Mouse (Mus musculus): ENCODE results near the gene Foxk1. TPM values are rescaled to one million over a fixed set of nuclear protein-coding genes. Genes with fewer than 3 reads are reported as not detected.

Foxk1 gene
- total and polyA plus RNA-seq, 3 experiments, result 9.2 to 13.8 (median 13.2) TPM

DNA sequence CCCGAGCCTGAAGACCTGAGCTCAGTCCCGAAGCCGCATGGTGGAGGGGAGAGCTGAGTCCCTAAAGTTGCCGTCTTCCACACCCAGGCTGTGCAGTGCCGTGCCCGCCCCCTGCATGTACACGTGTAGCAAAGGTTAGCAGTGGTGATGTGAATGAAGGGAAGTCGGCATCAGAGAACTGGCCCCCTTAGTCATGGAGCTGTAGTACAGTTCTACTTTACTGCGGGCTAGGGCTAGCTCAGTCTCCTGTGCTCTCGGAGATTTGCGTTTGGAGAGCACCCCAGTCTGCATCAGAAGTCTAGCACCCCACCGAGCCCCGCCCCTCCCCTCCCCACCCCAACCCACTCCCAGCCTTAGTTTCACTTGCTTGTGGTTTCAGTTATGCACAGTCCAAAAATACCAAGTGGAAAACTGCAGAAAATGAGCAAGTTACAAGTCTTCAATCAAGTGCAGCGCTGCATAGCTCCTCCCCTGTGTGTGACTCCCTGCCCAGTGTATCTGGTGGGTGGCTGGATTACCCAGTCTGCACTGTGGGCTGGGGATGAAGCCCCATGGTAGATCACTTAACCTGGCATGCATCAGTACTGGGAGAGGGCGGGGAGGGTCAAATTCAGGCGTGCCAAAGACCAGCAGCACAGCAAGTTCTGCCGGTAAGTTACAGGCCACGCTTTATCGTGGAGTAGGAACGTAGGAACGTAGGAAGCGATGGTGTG is 40.2 kb downstream of the Foxk1 start:
- intact Hi-C loops (cut with DNase I), result loop anchor here (2.0 kb wide), 2 partner anchors 17 to 21 kb away; partner anchors contain the start of gene Ap5z1
- Histone ChIP-seq H3K9ac (ENCODE audit: low read depth, low read length) (no peak overlapping the region), H3K79me2 (replicated peaks; ENCODE audit: control insufficient read depth, insufficient read depth, low read length) (peaks cover 4% of the 10 kb centered on the region), H3K36me3 (ENCODE audit: control insufficient read depth, insufficient read depth, low read length) (no peaks in the 10 kb centered on the region; the same call in 1 of the 2 replicates), H3K27me3 (ENCODE audit: control insufficient read depth, insufficient read depth, low read length) (no peaks in the 10 kb centered on the region), H3K4me3 (peak overlapping the region; percentile 46; the same call in 1 of the 2 replicates), H3K4me1 (ENCODE audit: control insufficient read depth, insufficient read depth, low read length) (peaks cover 22% of the 10 kb centered on the region), H3K27ac (peak overlapping the region; percentile 92)
- TF ChIP-seq CTCF (IDR thresholded peaks at IDR 0.05) (no peak), EP300 (IDR thresholded peaks at IDR 0.05; ENCODE audit: insufficient read depth, low read depth, low read length) (no peak), POLR2A (IDR thresholded peaks at IDR 0.05; ENCODE audit: insufficient read depth, low read depth, low read length) (no peak)
- no peak for DNase-seq
- WGBS, result 63% methylated on average over 22 of the region's 22 CpGs

DNA sequence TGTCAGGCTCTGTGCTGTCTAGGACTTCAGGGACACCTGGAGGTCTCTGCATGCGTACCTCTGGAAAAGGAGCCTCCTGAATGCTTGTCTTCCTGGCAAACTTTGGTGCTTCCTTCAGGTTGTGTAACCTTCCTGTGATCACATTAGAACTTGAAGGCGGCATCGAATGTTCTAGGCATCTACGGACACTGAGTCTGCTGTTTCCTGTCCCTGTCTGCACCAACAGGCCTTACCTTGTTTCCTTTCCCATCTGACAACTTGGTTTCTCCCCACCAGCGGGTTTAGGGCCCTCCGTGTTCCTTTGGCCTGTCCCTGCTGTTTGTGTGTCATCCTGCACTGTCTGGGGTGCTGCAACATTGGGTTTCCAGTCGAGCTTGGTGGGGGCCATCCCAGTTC is 40.7 kb downstream of the Foxk1 start:
- Histone ChIP-seq H3K36me3 (ENCODE audit: control insufficient read depth, insufficient read depth, low read length) (no peaks in the 10 kb centered on the region; the same call in 1 of the 2 replicates), H3K27me3 (ENCODE audit: control insufficient read depth, insufficient read depth, low read length) (no peaks in the 10 kb centered on the region), H3K9ac (ENCODE audit: low read depth, low read length) (no peak overlapping the region), H3K27ac (no peak overlapping the region; the same call in none of the 2 replicates), H3K4me1 (ENCODE audit: control insufficient read depth, insufficient read depth, low read length) (peaks cover 22% of the 10 kb centered on the region), H3K79me2 (replicated peaks; ENCODE audit: control insufficient read depth, insufficient read depth, low read length) (peaks cover 4% of the 10 kb centered on the region), H3K4me3 (no peak overlapping the region)
- WGBS, result 71% methylated on average over 7 of the region's 7 CpGs
- intact Hi-C loops (cut with DNase I), result no loop called here
- TF ChIP-seq EP300 (IDR thresholded peaks at IDR 0.05; ENCODE audit: insufficient read depth, low read depth, low read length) (no peak), POLR2A (IDR thresholded peaks at IDR 0.05; ENCODE audit: insufficient read depth, low read depth, low read length) (no peak), CTCF (IDR thresholded peaks at IDR 0.05) (no peak)
- no peak for DNase-seq

DNA sequence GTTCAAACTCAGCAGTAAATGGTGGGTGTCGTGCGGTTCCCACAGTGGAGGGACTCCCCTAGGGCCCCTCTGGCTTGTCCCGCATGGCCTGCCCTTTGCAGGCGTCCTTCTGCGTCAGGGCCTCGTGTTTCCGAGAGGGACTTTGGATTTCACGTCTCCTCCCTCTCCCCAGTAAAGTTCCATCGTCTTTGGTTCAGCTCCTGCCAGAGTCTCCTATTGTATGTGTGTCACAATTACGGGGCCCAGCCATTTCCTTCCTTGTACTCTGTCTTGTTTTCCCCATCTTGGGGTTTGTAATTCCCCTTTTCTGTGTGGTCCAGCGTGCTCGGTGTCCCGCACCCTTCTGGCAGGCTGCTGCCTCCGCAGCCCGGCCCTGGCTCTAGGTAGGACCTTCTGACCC is 42.2 kb downstream of the Foxk1 start:
- Histone ChIP-seq H3K4me1 (ENCODE audit: control insufficient read depth, insufficient read depth, low read length) (peaks cover 25% of the 10 kb centered on the region), H3K9ac (ENCODE audit: low read depth, low read length) (no peak overlapping the region), H3K27ac (peak overlapping the region; percentile 40; the same call in 1 of the 2 replicates), H3K27me3 (ENCODE audit: control insufficient read depth, insufficient read depth, low read length) (no peaks in the 10 kb centered on the region), H3K36me3 (ENCODE audit: control insufficient read depth, insufficient read depth, low read length) (no peaks in the 10 kb centered on the region; the same call in 1 of the 2 replicates), H3K4me3 (no peak overlapping the region), H3K79me2 (replicated peaks; ENCODE audit: control insufficient read depth, insufficient read depth, low read length) (peaks cover 4% of the 10 kb centered on the region)
- intact Hi-C loops (cut with DNase I), result no loop called here
- 50% methylated on average over 15 of the region's 15 CpGs for WGBS
- TF ChIP-seq CTCF (IDR thresholded peaks at IDR 0.05) (no peak), EP300 (IDR thresholded peaks at IDR 0.05; ENCODE audit: insufficient read depth, low read depth, low read length) (no peak)
- peak in 1 of 2 experiments; percentile 30 for DNase-seq

DNA sequence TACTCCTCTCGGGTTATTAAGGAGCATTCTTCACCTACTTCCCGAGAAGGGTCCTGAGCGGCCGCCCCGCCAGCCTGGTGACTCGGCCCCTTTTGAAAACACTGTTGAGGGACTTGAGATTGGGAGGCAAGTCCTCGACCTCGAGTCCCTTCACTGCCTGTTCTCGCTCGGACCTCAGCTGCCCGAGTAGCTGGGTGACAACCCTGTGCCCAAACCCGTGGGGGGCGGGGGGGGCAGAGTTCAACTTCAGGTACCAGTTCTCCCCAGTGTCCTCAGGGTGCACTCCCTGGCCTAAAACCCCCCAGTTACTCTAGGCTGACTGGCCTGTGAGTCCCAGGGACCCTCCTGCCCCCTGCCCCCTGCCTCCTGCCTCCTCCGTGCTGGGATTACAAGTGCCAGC is 42.7 kb downstream of the Foxk1 start:
- Histone ChIP-seq H3K79me2 (replicated peaks; ENCODE audit: control insufficient read depth, insufficient read depth, low read length) (peaks cover 4% of the 10 kb centered on the region), H3K4me3 (no peak overlapping the region), H3K4me1 (ENCODE audit: control insufficient read depth, insufficient read depth, low read length) (peaks cover 25% of the 10 kb centered on the region), H3K9ac (ENCODE audit: low read depth, low read length) (no peak overlapping the region), H3K27me3 (ENCODE audit: control insufficient read depth, insufficient read depth, low read length) (no peaks in the 10 kb centered on the region), H3K27ac (no peak overlapping the region; the same call in 1 of the 2 replicates), H3K36me3 (ENCODE audit: control insufficient read depth, insufficient read depth, low read length) (no peaks in the 10 kb centered on the region; the same call in 1 of the 2 replicates)
- 67% methylated on average over 14 of the region's 14 CpGs for WGBS
- no peak for TF ChIP-seq POLR2A (IDR thresholded peaks at IDR 0.05; ENCODE audit: insufficient read depth, low read depth, low read length)
- TF ChIP-seq CTCF (IDR thresholded peaks at IDR 0.05), result no peak
- no peak for TF ChIP-seq EP300 (IDR thresholded peaks at IDR 0.05; ENCODE audit: insufficient read depth, low read depth, low read length)
- DNase-seq, result no peak
- intact Hi-C loops (cut with DNase I), result no loop called here

DNA sequence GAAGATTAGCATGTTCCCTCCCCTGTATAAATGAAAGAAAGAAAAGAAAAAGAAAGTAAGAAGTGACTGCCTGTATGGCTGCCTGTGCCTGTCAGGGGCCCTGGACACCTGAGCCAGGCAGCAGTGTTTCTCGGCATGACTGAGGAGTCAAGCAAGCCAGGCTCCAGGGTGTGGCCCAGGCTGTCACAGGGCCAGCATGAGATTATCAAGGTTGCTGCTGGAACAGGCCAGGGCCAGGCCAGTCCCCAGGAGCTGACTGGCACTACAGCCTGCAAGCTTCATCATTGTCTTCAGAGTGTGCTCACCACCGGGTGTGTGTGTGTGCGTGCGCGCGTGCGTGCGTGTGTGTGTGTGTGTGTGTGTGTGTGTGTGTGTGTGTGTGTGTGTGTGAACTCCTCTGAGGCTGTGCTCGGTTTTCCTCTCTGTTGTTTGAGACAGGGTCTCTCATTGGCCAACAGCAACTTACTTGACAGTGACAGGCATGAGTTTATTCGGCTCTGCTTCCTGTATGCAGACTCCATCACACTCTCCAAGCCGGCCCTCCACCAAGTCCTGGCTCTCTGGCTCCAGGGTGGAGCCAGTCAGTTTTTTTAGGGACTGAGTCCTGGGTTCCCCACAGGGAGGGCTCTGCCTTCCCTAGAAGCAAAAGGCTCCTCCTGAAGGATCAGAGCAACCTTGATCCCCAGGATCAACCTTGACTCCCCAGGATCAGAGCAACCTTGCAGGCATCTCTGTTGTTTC is 43.7 kb downstream of the Foxk1 start:
- 35% methylated on average over 11 of the region's 11 CpGs for WGBS
- Histone ChIP-seq H3K9ac (ENCODE audit: low read depth, low read length) (no peak overlapping the region), H3K79me2 (replicated peaks; ENCODE audit: control insufficient read depth, insufficient read depth, low read length) (peaks cover 4% of the 10 kb centered on the region), H3K4me1 (ENCODE audit: control insufficient read depth, insufficient read depth, low read length) (peaks cover 21% of the 10 kb centered on the region), H3K36me3 (ENCODE audit: control insufficient read depth, insufficient read depth, low read length) (no peaks in the 10 kb centered on the region; the same call in 1 of the 2 replicates), H3K27ac (peak overlapping the region; percentile 21; the same call in 1 of the 2 replicates), H3K27me3 (ENCODE audit: control insufficient read depth, insufficient read depth, low read length) (no peaks in the 10 kb centered on the region), H3K4me3 (no peak overlapping the region)
- TF ChIP-seq CTCF (IDR thresholded peaks at IDR 0.05) (no peak), EP300 (IDR thresholded peaks at IDR 0.05; ENCODE audit: insufficient read depth, low read depth, low read length) (no peak), POLR2A (IDR thresholded peaks at IDR 0.05; ENCODE audit: insufficient read depth, low read depth, low read length) (no peak)
- DNase-seq, result peak in 1 of 2 experiments; percentile 61
- intact Hi-C loops (cut with DNase I), result loop anchor here (5.0 kb wide), 2 partner anchors 458 to 1598 kb away; no protein-coding TSS in a partner anchor

Measured in heart, adult 2 months (tissue).